Mouse (Mus musculus): ENCODE measurements at regions not wholly inside any gene's neighbourhood (a gene's known extent, or its start where the extent isn't known, plus 50 kb on each side); places are given as distances from the start of the nearest gene placed in this dataset.
A peak's percentile ranks its signal among the peaks of the same experiment; 100 is the strongest.
"Not testable (repeated sequence)": the region's sequence is repeated elsewhere in the genome, so short reads cannot be mapped to it uniquely, and the experiment has no call there.

DNA sequence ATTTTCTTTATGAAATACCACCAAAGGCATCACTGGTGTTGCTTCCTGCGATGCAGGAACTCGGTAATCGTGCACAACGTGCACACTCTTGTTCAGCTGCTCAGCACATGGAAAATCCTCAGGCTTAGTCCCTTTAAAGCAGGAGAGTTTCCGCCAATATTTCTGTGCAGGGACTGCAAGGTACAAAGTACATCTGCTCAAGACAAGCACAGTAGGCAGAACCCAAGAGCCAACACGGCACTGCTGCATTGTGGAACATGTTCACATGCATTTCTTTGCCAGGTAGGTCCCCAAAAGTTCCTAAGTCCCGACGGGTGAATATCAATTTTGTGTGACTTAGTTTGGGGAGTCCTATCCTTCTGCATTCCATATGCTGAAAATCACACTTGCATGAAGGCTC lies 808.0 kb upstream of the Pou3f3 start:
- no peak for DNase-seq (ENCODE audit: low read depth, low spot score)

DNA sequence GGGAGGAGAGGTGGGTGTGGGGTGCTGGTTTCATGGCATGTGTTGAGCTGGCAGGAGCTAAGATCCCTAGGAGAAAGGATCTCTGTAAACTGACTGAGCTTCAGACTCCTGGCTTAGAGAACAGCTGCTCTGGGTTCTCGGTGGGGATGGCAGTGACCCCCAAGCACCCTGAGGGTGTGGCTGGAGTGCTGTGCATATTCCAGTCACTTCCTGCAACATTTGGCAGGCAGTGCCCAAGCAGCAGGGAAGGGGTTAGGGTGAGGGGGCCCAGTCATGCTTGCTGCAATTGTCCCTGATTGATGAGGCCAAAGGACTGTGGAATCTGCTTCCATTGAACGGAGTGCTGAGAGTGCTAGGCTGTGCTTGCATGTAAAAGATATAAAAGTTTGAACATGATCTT lies 807.4 kb upstream of the Pou3f3 start:
- DNase-seq (ENCODE audit: low read depth, low spot score), result peak; percentile 76

DNA sequence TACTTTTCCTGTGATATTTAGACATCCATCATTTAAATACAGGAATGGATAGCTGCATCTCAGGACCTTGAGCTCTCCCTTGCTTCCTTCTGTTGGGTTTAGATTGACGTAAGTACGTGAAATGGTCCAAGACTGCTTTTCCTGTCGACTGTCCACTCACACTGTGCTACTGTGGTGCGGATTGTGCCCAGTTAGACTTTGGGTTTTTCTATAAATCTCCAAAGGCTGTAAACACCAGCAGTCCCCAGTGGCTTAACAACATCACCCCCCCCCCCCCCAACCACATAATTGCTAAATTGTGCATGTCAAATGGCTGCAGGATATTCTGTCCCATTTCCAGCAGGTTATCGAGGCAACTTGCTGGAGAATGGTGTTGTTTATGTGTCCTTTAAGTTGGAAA lies 806.6 kb upstream of the Pou3f3 start:
- DNase-seq (ENCODE audit: low read depth, low spot score), result no peak

DNA sequence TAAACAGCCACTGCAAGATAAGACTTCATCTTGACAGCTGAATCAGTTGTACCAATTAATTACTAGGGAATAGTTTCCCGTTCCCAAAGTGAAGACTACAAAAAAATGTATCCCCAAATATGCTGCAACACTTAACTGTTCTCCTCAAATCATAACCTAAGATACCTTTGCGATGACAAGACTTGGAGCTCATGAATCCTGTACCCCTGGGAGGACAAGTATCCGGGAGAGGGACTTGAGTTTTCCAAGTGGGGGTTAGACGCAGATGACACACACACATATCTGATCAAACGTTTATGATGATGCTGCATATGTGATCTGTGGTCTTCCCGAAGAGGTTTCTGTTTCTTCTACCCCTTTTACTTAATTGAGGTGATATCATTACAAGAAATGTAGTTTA lies 805.6 kb upstream of the Pou3f3 start:
- DNase-seq (ENCODE audit: low read depth, low spot score), result no peak

DNA sequence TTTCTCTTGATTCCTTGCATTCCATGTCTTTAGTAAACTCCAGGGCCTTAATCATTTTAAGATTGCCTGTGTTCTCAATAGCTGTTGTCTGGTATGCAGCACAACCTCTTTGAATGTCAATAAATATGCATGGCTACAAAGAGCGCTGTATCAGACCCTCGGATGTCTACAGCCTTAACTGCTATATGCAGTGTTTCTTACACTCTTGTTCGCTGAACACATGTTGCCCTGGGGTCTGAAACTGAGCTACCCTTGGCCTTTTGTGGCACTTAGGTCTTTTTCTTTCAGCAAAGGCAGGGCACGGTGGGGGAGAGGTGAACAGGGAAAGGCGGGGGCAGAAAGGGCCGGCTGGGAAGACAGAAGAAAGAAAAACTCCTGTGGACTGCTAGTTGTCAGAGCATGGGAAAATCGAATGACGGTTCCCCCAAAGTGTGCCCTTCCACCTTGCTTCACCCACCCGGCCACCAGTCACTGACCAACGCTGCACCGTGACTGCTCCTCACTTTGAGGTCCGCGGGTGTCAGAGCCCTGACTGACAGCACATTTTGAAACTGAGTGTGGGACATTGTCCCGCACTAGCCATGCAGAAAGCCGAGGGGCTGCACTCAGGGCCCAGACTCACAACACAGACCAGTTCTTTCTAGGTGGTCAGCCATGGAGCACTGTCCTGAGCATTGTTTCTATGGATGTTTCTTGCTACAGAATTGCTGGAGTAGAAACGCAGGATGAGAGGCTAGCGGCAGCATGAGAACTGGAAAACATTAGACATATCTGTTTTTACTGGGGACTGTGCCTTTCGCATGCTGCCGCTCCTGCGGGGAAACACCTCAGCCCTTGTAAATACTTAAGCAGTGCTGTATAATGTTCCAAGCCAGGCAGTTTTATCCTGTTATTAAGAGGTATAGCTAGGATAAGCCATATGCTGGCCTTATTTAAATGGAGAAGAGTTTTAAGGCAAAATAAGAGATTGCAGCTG lies 804.6 kb upstream of the Pou3f3 start:
- no peak for DNase-seq (ENCODE audit: low read depth, low spot score)

DNA sequence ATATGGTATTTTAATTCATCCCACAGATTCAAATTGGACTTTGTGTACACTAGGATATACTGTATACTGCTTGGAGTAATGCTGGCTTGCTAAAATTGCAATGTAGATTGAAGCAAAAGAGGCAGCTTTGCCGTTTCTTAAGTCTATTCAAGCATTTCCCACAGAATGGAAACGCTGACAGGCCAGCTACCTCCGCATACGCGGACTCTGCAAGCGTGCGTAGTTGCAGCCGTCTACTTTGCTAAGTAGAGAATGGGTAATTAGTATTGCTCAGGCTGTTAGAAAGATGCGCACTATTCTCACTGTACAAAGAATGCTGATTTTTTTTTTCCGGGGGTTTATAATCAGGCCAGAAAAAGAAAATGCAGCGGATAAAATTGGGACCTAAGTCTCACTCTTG lies 803.8 kb upstream of the Pou3f3 start:
- no peak for DNase-seq (ENCODE audit: low read depth, low spot score)

DNA sequence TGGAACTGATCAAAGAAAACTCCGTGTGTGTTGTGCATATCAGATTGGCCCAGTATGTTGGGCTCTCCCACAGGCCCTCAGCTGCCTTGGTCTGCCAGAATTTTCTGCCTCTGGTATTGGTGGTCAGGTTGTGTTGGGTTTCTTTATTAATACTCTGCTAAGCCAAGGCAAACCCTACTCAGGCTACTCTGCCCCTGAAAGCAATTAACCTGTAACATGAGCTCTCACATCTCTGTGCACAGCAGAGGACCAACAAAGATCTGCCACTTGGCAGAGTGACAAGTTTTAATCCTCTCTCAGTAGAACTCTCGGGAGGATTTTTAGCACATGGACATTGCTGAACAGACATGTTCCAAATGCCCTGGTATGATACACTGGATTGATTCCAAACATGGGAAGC lies 803.2 kb upstream of the Pou3f3 start:
- DNase-seq (ENCODE audit: low read depth, low spot score), result no peak

DNA sequence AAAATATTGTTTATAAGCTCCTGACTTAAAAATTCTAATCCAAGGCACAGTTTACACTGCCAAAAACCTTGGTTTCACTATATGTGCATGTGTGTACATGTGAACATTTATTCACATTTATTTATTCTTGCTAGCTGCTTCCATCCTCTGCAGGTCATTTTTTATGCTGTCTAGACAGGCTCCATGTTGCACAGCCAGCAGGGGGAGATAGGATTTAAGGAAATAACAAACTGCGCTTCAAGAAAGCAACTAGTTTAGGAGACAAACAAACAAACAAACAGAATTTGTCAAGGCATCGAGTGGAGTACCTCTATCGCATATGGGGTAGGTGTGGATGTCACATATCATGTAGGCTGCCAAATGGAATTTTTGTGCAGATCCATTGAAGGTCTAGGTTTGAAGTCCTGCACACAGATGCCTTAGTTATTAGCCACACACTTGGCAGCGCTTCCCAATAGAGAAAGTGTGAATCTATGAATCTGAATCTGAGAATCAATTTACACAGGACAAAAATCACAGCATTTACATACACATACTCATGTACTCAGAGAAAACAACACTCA lies 797.7 kb upstream of the Pou3f3 start:
- no peak for DNase-seq (ENCODE audit: low read depth, low spot score)

DNA sequence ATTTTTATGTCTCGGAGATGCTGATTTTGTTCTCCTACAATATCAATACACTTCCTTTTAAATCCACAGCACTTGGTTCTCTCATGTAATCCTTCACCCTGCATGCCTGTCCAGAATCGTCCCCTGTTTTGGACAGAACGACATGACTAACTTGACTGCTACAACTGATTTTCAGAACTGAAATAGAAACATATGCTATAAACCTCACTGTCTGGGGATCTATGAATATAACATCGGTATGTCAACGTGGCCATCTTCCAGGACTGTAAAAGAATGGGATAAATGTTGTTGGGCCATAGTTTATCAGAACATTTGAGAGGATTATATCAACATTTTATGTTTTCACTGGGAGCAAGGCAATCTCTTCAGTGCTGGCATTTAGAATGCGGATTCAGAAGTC lies 795.2 kb upstream of the Pou3f3 start:
- no peak for DNase-seq (ENCODE audit: low read depth, low spot score)

DNA sequence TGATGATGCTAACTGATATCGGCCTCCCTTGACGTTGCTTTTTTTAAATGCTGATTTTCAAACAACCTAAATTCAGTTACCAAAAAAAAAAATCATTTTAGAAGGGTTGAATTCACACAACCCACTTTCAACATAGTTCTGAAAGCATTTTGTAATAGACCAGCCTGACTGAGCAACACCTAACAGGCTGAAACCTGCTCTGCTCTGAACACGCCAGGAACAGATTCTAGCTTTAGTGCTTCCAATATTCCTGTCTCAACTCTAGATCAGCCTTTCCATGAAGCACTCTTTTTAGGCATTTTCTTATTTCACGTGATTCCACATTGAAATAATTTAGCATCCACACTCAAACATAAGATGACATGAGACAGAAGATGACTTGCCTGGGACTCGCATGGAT lies 789.6 kb upstream of the Pou3f3 start:
- no peak for DNase-seq (ENCODE audit: low read depth, low spot score)

DNA sequence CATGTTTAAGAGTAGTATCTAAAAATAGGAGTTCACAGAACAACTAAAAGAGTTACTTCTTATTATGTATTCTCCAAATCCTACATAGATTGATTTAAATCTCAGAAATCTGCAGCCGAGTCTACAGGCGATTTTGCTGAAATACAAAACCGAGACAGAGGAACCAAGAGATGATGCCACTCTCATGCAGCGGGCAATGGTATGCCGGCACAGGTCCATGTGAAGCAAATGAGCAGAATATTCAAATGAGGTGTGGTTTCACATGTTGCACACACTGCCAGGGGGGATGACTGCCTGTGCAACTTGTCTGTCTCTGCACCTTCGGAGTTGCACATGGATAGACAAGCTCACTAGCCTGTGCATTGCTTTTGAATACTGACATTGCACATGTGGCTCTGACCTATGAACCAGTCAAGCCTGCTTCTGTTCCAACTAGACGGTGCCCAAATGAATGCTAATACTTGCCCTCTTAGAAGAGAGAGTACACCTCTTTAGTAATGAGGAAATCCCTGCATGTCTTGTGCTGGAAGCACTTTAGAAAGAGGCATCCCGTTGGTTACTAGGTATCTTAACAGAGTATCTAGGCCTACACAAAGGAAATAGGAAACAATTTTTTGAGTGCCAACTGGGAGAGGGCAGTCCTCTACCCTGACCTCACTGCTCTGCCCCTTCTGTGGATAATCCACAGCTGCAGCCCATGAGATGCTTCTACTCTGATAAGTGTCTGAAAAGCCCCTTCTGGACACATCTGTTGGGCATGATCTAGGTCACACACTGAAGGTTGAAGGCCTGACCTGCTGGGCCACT lies 787.4 kb upstream of the Pou3f3 start:
- DNase-seq (ENCODE audit: low read depth, low spot score), result no peak

DNA sequence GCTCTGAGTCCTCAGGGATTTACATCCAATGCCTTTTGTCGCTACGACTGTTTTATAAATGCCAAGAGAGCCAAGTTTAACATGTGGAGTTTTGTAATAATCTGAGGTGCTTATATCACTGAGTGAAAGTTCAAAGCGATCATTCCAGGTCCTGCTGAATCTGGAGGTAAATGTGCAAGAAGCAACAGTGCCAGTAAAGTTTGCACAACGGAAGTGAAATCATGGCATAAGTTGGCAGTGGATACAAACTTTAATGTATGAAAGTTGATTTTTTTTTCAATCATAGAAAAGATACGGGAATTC lies 786.8 kb upstream of the Pou3f3 start:
- DNase-seq (ENCODE audit: low read depth, low spot score), result no peak

DNA sequence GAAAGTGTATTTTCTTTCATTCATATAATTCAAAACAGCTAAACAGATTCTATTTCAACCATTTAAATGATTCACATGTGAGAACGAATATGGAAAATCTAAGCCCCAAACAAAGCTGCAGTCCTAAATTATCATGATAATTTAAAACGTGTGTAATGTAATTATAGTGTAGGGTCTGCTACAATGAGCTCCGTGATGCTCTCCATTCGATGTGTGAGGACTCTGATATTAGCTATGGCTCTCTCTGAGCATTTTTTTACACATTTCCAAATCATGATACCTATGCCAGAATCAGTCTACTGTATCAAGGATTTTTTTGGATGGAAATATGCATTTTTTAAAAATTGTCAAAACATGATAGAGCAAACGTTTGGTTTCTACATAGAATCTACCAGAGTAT lies 785.8 kb upstream of the Pou3f3 start:
- DNase-seq (ENCODE audit: low read depth, low spot score), result no peak

DNA sequence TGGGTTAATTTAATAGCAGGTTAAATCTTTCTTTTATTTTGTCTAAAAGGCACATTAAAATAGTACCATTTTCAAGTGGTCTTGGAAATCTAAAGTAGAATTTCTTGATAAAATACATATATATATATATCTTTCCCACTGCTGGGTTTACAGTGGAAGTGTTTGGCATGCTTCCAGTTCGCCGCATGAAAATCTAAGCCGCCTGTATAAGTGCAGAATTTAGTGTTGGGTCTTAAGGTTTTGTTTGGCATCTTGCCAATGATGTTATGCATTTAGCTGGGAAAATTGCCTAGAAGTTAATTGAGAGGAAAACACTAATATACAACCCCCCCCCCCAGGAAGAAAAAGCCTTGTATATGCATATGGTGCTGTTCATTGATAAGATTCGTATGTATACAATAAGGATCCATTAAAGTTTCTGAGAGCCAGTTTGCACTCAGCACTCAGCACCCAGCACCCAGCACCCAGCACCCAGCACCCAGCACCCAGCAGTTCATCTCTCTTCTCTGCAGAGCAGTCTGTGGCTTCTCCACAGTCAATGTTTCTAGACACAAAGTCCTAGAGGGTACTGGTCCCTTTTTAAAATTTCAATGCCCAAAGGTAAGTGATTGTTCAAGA lies 778.7 kb upstream of the Pou3f3 start:
- DNase-seq (ENCODE audit: low read depth, low spot score), result no peak

DNA sequence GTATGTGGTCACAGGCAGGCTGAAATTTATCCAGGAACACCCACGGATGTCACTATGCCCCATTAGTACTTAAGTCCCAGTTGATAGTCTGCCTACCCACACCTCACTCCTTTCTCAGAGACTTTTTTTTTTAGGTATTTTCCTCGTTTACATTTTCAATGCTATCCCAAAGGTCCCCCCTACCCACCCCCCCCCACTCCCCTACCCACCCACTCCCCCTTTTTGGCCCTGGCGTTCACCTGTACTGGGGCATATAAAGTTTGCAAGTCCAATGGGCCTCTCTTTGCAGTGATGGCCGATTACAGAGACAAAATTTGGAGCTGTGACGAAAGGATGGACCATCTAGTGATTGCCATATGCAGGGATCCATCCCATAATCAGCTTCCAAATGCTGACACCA lies 777.8 kb upstream of the Pou3f3 start:
- not testable (repeated sequence) for DNase-seq (ENCODE audit: low read depth, low spot score)

DNA sequence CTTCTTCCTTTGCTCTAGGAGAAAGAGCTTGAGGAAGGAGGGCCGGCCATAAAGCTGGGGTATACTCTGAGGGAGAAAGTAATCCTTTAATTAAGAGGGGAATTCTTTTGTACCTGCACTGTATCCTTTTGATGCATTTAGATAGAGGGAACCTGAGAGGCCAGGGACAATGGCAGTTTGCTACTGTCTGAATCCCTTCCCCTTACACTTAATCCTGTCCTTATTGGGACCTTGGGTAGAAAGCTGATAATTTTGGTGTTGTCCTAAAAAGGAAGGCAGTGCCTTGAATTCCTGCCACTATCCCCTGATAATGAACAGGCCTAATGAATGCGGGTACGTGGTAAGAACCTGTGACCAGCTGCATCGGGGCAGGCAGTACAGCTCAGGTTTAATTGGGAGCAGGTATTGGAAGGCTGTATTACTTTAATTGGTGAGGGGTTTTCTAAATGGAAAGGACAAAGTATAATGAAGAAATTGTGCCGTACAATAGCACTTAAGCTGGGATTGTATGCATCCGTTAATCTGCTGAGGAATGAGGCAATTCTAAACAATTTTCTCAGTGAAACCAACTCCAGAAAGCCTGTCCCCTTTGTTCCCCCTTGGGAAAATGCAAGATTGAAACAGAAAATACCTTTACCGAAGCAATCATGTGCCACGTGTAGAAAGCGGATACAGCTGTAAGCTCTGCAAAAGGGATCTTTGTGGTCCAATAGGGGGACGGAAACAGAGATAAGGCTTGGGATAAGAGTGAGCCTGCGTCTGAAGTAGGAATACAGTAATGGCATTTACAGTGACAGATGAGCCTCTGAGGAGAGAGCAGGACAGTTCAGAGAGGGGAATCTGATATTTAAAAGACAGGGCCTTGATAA lies 776.9 kb upstream of the Pou3f3 start:
- DNase-seq (ENCODE audit: low read depth, low spot score), result no peak

DNA sequence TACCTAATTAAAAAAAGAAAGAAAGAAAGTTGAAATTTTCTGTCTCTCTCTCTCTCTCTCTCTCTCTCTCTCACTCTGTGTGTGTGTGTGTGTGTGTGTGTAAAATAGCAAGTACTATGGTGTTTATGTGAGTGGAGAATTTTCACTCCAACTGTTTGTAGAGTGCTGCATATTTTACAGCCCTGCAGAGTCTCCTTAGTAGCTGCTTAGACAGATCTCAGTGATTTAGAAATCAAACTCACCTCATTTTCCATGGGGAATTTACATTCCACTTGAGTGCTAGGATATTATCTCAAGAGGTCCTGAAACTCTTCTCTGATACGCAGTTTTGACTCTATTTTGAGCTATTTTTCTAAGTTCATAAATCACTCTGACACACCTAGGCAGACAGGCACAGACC lies 761.8 kb upstream of the Pou3f3 start:
- DNase-seq (ENCODE audit: low read depth, low spot score), result no peak

DNA sequence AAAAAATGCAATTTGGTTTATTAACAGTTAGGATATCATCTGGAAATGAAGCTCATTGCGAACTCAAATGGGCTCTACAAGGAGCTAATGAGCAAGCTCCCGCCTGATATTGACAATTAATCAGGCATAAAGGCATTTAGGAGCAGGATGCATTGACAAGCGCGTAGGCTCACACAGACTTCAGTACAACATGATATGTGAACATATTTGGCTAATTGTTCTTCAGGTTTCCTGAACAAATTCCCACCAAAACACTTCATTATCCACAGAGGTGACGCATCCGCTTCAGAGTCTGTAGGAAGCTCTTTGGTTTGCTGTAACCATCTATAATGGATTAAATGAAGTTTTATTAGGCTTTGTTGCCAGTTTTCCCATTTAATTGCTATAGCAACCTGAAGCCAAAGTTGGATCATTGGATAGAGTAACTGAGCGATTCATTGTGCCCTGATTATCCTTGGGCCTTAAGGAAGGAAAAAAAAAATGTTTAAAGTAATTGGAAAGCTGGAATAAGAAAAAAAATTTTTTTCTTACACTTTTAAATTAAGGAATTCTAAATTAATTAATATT lies 759.6 kb upstream of the Pou3f3 start:
- DNase-seq (ENCODE audit: low read depth, low spot score), result no peak

DNA sequence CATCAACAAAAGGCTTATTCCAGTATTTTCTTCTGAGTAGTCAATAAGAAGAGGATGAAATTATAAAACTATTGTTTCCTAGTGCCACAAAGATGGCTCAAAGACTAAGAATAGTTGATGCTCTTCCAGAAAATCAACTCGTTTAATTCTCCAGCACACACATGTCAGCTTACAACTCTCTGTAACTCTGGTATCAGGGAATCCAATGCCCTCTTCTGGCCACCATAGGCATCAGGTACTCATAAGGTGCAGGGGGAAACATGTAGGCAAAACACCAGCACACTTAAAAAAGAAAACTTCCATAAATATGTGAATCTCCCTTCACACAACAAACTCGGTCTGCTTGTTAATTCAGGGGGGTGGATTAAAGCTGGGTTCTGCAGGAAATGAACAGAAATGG lies 734.6 kb upstream of the Pou3f3 start:
- DNase-seq (ENCODE audit: low read depth, low spot score), result no peak

DNA sequence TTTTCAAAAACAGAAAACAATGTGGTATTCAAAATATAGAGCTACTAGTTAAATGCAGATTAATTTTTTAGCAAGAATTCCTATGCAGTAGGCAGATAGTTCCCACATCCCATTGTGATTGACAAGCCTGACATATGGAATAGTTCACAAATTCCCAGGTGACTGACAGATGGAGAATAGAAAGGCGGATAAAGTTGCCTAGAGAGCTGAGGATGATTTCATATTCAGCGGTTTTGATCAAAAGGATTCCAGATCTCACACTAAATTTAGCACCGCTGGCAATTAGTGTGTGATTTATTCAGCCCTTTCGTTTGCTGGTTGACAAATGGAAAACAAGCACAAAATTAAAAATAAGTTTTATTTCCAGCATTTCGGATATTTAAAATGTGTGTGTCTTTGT lies 714.0 kb upstream of the Pou3f3 start:
- DNase-seq (ENCODE audit: low read depth, low spot score), result no peak

DNA sequence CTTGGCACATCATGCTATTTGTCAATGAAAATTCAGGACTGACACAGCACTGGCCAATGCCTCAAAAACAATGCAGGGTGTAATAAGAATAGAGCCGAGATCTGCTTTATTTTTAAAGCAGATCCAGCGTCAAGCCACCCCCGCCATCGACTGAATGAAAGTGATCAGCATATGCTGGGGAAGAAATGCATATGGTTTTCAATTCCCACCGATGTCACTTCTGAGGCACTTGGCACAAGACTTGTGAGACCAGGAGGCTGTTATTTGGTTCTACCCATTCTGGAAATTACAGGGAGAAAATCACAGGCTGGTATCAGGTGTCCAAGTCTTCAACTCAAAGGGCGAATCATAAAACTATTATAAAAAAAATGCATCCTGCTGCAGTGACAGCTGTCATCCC lies 689.3 kb upstream of the Pou3f3 start:
- DNase-seq (ENCODE audit: low read depth, low spot score), result no peak

Data from mesoderm, embryonic 11.5 days (tissue).